Mouse (Mus musculus): ENCODE data around the gene Gm45785.

- no peak for TF ChIP-seq CTCF (IDR thresholded peaks at IDR 0.05; ENCODE audit: control insufficient read depth, insufficient read depth, insufficient read length)
- TF ChIP-seq USF1 (IDR thresholded peaks at IDR 0.05; ENCODE audit: low read depth) = no peak
- TF ChIP-seq MAX (IDR thresholded peaks at IDR 0.05) = no peak
- TF ChIP-seq MYOD1 (IDR thresholded peaks at IDR 0.05; ENCODE audit: control insufficient read depth, insufficient read length, low read depth) = no peak
- TF ChIP-seq MYOG (IDR thresholded peaks at IDR 0.05; ENCODE audit: control insufficient read depth, extremely low read depth, insufficient read length) = no peak
These were observed 44.4 kb downstream of the Gm45785 start for GRCm38 (mm10) chr7:140811714-140812113.
